Mouse (Mus musculus) stomach, embryonic 14.5 days (tissue): ENCODE data around the gene Chdh. TPM values are rescaled to one million over a fixed set of nuclear protein-coding genes. Genes with fewer than 3 reads are reported as not detected.

Experiments used
- ATAC-seq: fragments of 200-750 bp; cut with Nextera tagmentation; 2 replicates; pipeline ENCODE4 v1.8.0; 2017; ENCODE audit warnings: low read depth, moderate TSS enrichment; ENCODE audit not compliant: insufficient number of reproducible peaks, insufficient read depth, low FRiP score
- H3K27ac ChIP-seq: fragments of 300-500 bp; sonication (generic); 2 replicates; pipeline ENCODE4 v1.5.1; 2014; ENCODE audit warnings: mild to moderate bottlenecking, low read length, moderate library complexity, mixed read lengths
- H3K27me3 ChIP-seq: fragments of 300-500 bp; sonication (generic); 2 replicates; pipeline ENCODE4 v1.6.1; 2014; ENCODE audit warnings: low read length, control low read depth, mixed read lengths; ENCODE audit not compliant: control insufficient read depth, insufficient read depth
- H3K36me3 ChIP-seq: fragments of 300-500 bp; sonication (generic); 2 replicates; pipeline ENCODE4 v1.6.1; 2014; ENCODE audit warnings: mild to moderate bottlenecking, control low read depth, low read length, moderate library complexity, mixed read lengths; ENCODE audit not compliant: control insufficient read depth, insufficient read depth
- H3K4me1 ChIP-seq: fragments of 300-500 bp; sonication (generic); 2 replicates; pipeline ENCODE4 v1.6.1; 2014; ENCODE audit warnings: low read length, control low read depth, mixed read lengths; ENCODE audit not compliant: control insufficient read depth, insufficient read depth
- H3K4me2 ChIP-seq: fragments of 300-500 bp; sonication (generic); replicated peaks from 2 replicates; pipeline ENCODE4 v1.6.1; 2014; ENCODE audit warnings: low read depth, low read length, control low read depth
- H3K4me3 ChIP-seq: fragments of 300-500 bp; sonication (generic); 2 replicates; pipeline ENCODE4 v1.5.1; 2014; ENCODE audit warnings: low read depth, low read length, control low read depth
- H3K9ac ChIP-seq: fragments of 300-500 bp; sonication (generic); replicated peaks from 2 replicates; pipeline ENCODE4 v1.6.1; 2014; ENCODE audit warnings: low read depth, mild to moderate bottlenecking, control low read depth, low read length, moderate library complexity, mixed read lengths
- H3K9me3 ChIP-seq: fragments of 300-500 bp; sonication (generic); 2 replicates; pipeline ENCODE4 v1.6.1; 2016; ENCODE audit warnings: low read depth, low read length, control low read depth; ENCODE audit not compliant: control insufficient read depth
- WGBS: fragments of 180-500 bp; shearing (Covaris S2); extraction: QIAGEN DNeasy Blood & Tissue Kit; methylation state at CpG from one replicate; pipeline ENCODE4 v1.1.7; 2014; 5-methylcytosine and 5-hydroxymethylcytosine counted together
- polyA plus RNA-seq: library from polyadenylated mRNA; unstranded; fragments of >200 nt; fragmentation: Nextera tagmentation; extraction: Ambion mirVana; gene quantifications from 2 replicates; pipeline ENCODE4 v1.2.1, GENCODE M21; 2014

Gene Chdh
- polyA plus RNA-seq, 1 experiment from 2014 or later = 0.84 TPM

GRCm38 (mm10) chr14:30039413-30039812 is 30.6 kb downstream of the Chdh start:
- Histone ChIP-seq H3K4me3 (no peak overlapping the region), H3K36me3 (peaks cover 5% of the 10 kb centered on the region; the same call in 1 of the 2 replicates), H3K27me3 (no peaks in the 10 kb centered on the region), H3K27ac (no peak overlapping the region), H3K4me1 (no peaks in the 10 kb centered on the region), H3K9me3 (no peaks in the 10 kb centered on the region), H3K4me2 (no peak overlapping the region), H3K9ac (no peak overlapping the region)
- 60% methylated on average over 4 of the region's 4 CpGs for WGBS
- no peak for ATAC-seq

GRCm38 (mm10) chr14:30041836-30042235 is 33.0 kb downstream of the Chdh start:
- H3K4me3 ChIP-seq = no peak overlapping the region
- no peaks in the 10 kb centered on the region for H3K4me1 ChIP-seq
- H3K27me3 ChIP-seq = no peaks in the 10 kb centered on the region
- 85% methylated on average over 9 of the region's 9 CpGs for WGBS
- peaks cover 5% of the 10 kb centered on the region; the same call in 1 of the 2 replicates for H3K36me3 ChIP-seq
- H3K9me3 ChIP-seq = no peaks in the 10 kb centered on the region
- no peak overlapping the region for H3K9ac ChIP-seq
- ATAC-seq = no peak
- H3K4me2 ChIP-seq = no peak overlapping the region
- H3K27ac ChIP-seq = no peak overlapping the region

- Histone ChIP-seq H3K9me3 (no peaks in the 10 kb centered on the region), H3K4me2 (no peak overlapping the region), H3K4me1 (no peaks in the 10 kb centered on the region), H3K27me3 (no peaks in the 10 kb centered on the region), H3K9ac (no peak overlapping the region), H3K36me3 (peaks cover 5% of the 10 kb centered on the region; the same call in 1 of the 2 replicates), H3K27ac (no peak overlapping the region), H3K4me3 (no peak overlapping the region)
- ATAC-seq = no peak
- 87% methylated on average over 7 of the region's 7 CpGs for WGBS
Observed at GRCm38 (mm10) chr14:30043356-30043940, 34.6 kb downstream of the Chdh start.

GRCm38 (mm10) chr14:30045239-30045638 is 36.4 kb downstream of the Chdh start:
- H3K36me3 ChIP-seq = peaks cover 5% of the 10 kb centered on the region; the same call in 1 of the 2 replicates
- H3K4me3 ChIP-seq = no peak overlapping the region
- H3K9ac ChIP-seq = no peak overlapping the region
- H3K4me2 ChIP-seq = no peak overlapping the region
- ATAC-seq = no peak
- no peaks in the 10 kb centered on the region for H3K9me3 ChIP-seq
- no peaks in the 10 kb centered on the region for H3K4me1 ChIP-seq
- no peaks in the 10 kb centered on the region for H3K27me3 ChIP-seq
- H3K27ac ChIP-seq = no peak overlapping the region
- WGBS = 73% methylated on average over 10 of the region's 10 CpGs

GRCm38 (mm10) chr14:30045704-30046220 is 36.9 kb downstream of the Chdh start:
- Histone ChIP-seq H3K27me3 (no peaks in the 10 kb centered on the region), H3K9me3 (no peaks in the 10 kb centered on the region), H3K27ac (no peak overlapping the region), H3K36me3 (peaks cover 5% of the 10 kb centered on the region; the same call in 1 of the 2 replicates), H3K9ac (no peak overlapping the region), H3K4me1 (no peaks in the 10 kb centered on the region), H3K4me2 (no peak overlapping the region), H3K4me3 (no peak overlapping the region)
- 71% methylated on average over 8 of the region's 8 CpGs for WGBS
- ATAC-seq = no peak

- Histone ChIP-seq H3K36me3 (peaks cover 5% of the 10 kb centered on the region; the same call in 1 of the 2 replicates), H3K27ac (no peak overlapping the region), H3K4me2 (no peak overlapping the region), H3K4me1 (no peaks in the 10 kb centered on the region), H3K4me3 (no peak overlapping the region), H3K9me3 (no peaks in the 10 kb centered on the region), H3K9ac (no peak overlapping the region), H3K27me3 (no peaks in the 10 kb centered on the region)
- ATAC-seq = no peak
- WGBS = 82% methylated on average over 4 of the region's 4 CpGs
Observed at GRCm38 (mm10) chr14:30046976-30047375, 38.2 kb downstream of the Chdh start.

GRCm38 (mm10) chr14:30048049-30048448 is 39.2 kb downstream of the Chdh start:
- H3K27ac ChIP-seq = no peak overlapping the region
- H3K9ac ChIP-seq = no peak overlapping the region
- no peaks in the 10 kb centered on the region for H3K27me3 ChIP-seq
- no peak overlapping the region for H3K4me3 ChIP-seq
- H3K9me3 ChIP-seq = no peaks in the 10 kb centered on the region
- ATAC-seq = no peak
- no peaks in the 10 kb centered on the region; the same call in 1 of the 2 replicates for H3K36me3 ChIP-seq
- H3K4me1 ChIP-seq = no peaks in the 10 kb centered on the region
- 81% methylated on average over 3 of the region's 3 CpGs for WGBS
- H3K4me2 ChIP-seq = no peak overlapping the region

GRCm38 (mm10) chr14:30050280-30050679 is 41.5 kb downstream of the Chdh start:
- Histone ChIP-seq H3K27me3 (no peaks in the 10 kb centered on the region), H3K4me3 (no peak overlapping the region), H3K4me2 (no peak overlapping the region), H3K36me3 (no peaks in the 10 kb centered on the region), H3K27ac (no peak overlapping the region), H3K4me1 (no peaks in the 10 kb centered on the region), H3K9ac (no peak overlapping the region), H3K9me3 (no peaks in the 10 kb centered on the region)
- WGBS = 91% methylated on average over 8 of the region's 8 CpGs
- ATAC-seq = no peak

- H3K9ac ChIP-seq = no peak overlapping the region
- no peaks in the 10 kb centered on the region for H3K9me3 ChIP-seq
- peaks cover 14% of the 10 kb centered on the region; the same call in 1 of the 2 replicates for H3K4me1 ChIP-seq
- no peak overlapping the region for H3K4me3 ChIP-seq
- peak overlapping the region; percentile 21; the same call in 1 of the 2 replicates for H3K27ac ChIP-seq
- WGBS = 55% methylated on average over 7 of the region's 7 CpGs
- no peaks in the 10 kb centered on the region for H3K27me3 ChIP-seq
- H3K36me3 ChIP-seq = no peaks in the 10 kb centered on the region
- no peak overlapping the region for H3K4me2 ChIP-seq
- no peak for ATAC-seq
Observed at GRCm38 (mm10) chr14:30054922-30055321, 46.1 kb downstream of the Chdh start.
